Mouse (Mus musculus): Measurements from ENCODE around the gene Plk1. TPM values are rescaled to one million over a fixed set of nuclear protein-coding genes. Genes with fewer than 3 reads are reported as not detected.

Gene Plk1
- polyA plus RNA-seq, 1 experiment: 52.8 TPM

DNA sequence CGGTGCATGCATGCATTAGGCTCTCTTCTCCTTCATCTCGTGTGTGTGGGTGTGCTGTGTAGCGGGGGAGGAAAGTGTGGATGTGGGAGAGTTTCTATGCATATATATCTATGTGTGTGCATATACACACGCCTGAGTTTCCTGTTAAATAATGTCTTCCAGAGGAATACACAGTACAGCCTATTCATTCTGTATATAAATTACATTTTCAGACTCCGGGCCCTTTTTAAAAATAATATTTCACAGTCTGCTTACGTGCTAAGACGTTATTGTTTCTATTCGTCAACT is 26.0 kb upstream of the Plk1 start:
- peak overlapping the region; percentile 92 for H3K4me3 ChIP-seq (ENCODE audit: control insufficient read depth, low read depth, low read length)
- TF ChIP-seq POLR2A (IDR thresholded peaks at IDR 0.05; ENCODE audit: control insufficient read depth, low read depth, low read length) (no peak), CTCF (IDR thresholded peaks at IDR 0.05; ENCODE audit: control insufficient read depth, insufficient read depth, insufficient replicate concordance, low read depth, low read length) (no peak)
- peak overlapping the region; percentile 82 for H3K27ac ChIP-seq (ENCODE audit: control insufficient read depth, insufficient read depth, low read depth, low read length)
- no peaks in the 10 kb centered on the region for H3K27me3 ChIP-seq (ENCODE audit: control insufficient read depth, insufficient read depth, low read length)
- H3K36me3 ChIP-seq (ENCODE audit: control insufficient read depth, insufficient read depth, low read length): peaks cover 2% of the 10 kb centered on the region
- H3K4me1 ChIP-seq (ENCODE audit: control insufficient read depth, insufficient read depth, low read length): peaks cover 3% of the 10 kb centered on the region; the same call in 1 of the 2 replicates

DNA sequence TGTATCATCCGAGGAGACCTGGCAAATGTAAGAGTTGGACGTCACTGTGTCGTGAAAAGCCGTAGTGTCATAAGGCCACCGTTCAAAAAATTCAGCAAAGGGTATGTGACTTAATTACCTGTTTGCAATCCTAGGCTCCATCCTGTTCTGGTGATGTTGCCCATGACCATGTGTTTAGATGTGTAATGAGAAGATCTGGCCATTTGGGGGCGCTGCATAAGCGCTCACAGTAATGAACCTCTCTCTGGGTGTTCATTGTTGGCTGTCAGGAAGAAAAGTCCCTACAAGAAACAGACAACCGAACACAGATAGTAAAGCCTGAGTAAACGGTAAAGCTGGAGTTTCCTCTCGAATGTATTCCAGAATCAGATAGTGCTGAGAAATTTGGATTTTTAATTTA is 24.2 kb upstream of the Plk1 start:
- H3K36me3 ChIP-seq (ENCODE audit: control insufficient read depth, insufficient read depth, low read length): peaks cover 6% of the 10 kb centered on the region
- no peak overlapping the region for H3K27ac ChIP-seq (ENCODE audit: control insufficient read depth, insufficient read depth, low read depth, low read length)
- H3K4me1 ChIP-seq (ENCODE audit: control insufficient read depth, insufficient read depth, low read length): peaks cover 3% of the 10 kb centered on the region; the same call in 1 of the 2 replicates
- no peak for TF ChIP-seq POLR2A (IDR thresholded peaks at IDR 0.05; ENCODE audit: control insufficient read depth, low read depth, low read length)
- TF ChIP-seq CTCF (IDR thresholded peaks at IDR 0.05; ENCODE audit: control insufficient read depth, insufficient read depth, insufficient replicate concordance, low read depth, low read length): no peak
- no peaks in the 10 kb centered on the region for H3K27me3 ChIP-seq (ENCODE audit: control insufficient read depth, insufficient read depth, low read length)
- H3K4me3 ChIP-seq (ENCODE audit: control insufficient read depth, low read depth, low read length): no peak overlapping the region

DNA sequence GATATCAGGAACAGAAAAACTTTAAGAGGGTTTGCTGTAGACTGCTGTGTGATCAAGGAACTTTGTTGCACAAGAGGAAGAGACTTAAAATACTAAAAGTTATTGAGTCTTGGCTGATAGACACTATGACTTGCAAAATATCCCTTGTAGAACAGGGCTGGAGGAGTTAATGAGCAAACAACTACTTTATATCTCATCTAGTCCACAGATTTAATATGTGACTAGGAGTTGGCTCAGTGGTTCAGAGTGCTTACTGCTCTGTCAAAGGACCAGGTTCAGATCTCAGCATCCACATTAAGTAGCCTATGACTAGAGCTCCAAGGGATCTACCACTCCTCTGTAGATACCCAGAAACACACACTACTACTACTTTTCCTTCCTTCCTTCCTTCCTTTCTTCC is 22.2 kb upstream of the Plk1 start:
- Histone ChIP-seq H3K4me3 (ENCODE audit: control insufficient read depth, low read depth, low read length) (no peak overlapping the region), H3K27ac (ENCODE audit: control insufficient read depth, insufficient read depth, low read depth, low read length) (no peak overlapping the region), H3K36me3 (ENCODE audit: control insufficient read depth, insufficient read depth, low read length) (peaks cover 6% of the 10 kb centered on the region), H3K4me1 (ENCODE audit: control insufficient read depth, insufficient read depth, low read length) (peaks cover 3% of the 10 kb centered on the region; the same call in 1 of the 2 replicates), H3K27me3 (ENCODE audit: control insufficient read depth, insufficient read depth, low read length) (no peaks in the 10 kb centered on the region)
- TF ChIP-seq POLR2A (IDR thresholded peaks at IDR 0.05; ENCODE audit: control insufficient read depth, low read depth, low read length) (no peak), CTCF (IDR thresholded peaks at IDR 0.05; ENCODE audit: control insufficient read depth, insufficient read depth, insufficient replicate concordance, low read depth, low read length) (no peak)

DNA sequence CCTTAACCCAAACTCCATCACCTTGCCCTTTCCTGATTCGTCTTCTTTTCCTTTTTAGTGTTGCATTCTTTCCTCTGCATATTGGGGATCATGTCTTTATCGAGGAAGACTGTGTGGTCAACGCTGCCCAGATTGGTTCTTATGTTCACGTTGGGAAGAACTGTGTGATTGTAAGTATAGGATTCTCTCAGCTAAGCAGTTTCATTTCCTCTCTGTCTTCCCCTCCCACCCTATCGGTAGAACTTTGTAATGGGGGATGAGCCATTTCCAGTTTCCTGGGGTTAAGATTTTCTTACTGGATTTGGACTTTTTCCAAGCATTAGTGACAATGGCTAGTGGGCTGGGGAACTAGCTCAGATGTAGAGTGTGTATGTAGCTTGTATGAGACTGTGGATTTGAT is 21.0 kb upstream of the Plk1 start:
- no peak overlapping the region for H3K27ac ChIP-seq (ENCODE audit: control insufficient read depth, insufficient read depth, low read depth, low read length)

DNA sequence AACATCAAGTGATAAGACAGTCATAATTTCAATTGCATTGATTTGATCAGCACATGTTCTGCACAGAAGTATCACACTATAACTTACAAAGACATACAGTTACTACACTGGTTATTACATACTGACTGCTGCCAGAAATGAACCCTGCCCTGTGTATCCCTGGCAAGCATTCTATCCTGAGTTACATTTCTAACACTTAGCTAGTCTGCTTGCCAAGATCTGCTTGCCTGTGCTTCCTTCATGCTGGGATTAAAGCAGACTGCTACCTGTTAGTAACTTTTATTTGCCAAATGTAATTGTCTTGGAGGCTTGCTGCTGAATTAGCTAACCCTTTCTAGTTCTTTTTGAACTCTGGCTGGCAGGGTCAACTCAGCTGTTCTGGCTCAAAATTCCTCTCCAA is 18.2 kb upstream of the Plk1 start:
- H3K27ac ChIP-seq (ENCODE audit: control insufficient read depth, insufficient read depth, low read depth, low read length): no peak overlapping the region
- no peak for TF ChIP-seq CTCF (IDR thresholded peaks at IDR 0.05; ENCODE audit: control insufficient read depth, insufficient read depth, insufficient replicate concordance, low read depth, low read length)
- TF ChIP-seq POLR2A (IDR thresholded peaks at IDR 0.05; ENCODE audit: control insufficient read depth, low read depth, low read length): no peak
- no peaks in the 10 kb centered on the region for H3K27me3 ChIP-seq (ENCODE audit: control insufficient read depth, insufficient read depth, low read length)
- H3K4me1 ChIP-seq (ENCODE audit: control insufficient read depth, insufficient read depth, low read length): no peaks in the 10 kb centered on the region
- no peak overlapping the region for H3K4me3 ChIP-seq (ENCODE audit: control insufficient read depth, low read depth, low read length)
- H3K36me3 ChIP-seq (ENCODE audit: control insufficient read depth, insufficient read depth, low read length): peaks cover 6% of the 10 kb centered on the region

More for the DNA sequence above, 21.0 kb upstream of the Plk1 start:
- peaks cover 6% of the 10 kb centered on the region for H3K36me3 ChIP-seq (ENCODE audit: control insufficient read depth, insufficient read depth, low read length)
- H3K4me3 ChIP-seq (ENCODE audit: control insufficient read depth, low read depth, low read length): no peak overlapping the region
- no peak for TF ChIP-seq CTCF (IDR thresholded peaks at IDR 0.05; ENCODE audit: control insufficient read depth, insufficient read depth, insufficient replicate concordance, low read depth, low read length)
- no peak for TF ChIP-seq POLR2A (IDR thresholded peaks at IDR 0.05; ENCODE audit: control insufficient read depth, low read depth, low read length)
- no peaks in the 10 kb centered on the region for H3K27me3 ChIP-seq (ENCODE audit: control insufficient read depth, insufficient read depth, low read length)
- peaks cover 3% of the 10 kb centered on the region; the same call in 1 of the 2 replicates for H3K4me1 ChIP-seq (ENCODE audit: control insufficient read depth, insufficient read depth, low read length)

DNA sequence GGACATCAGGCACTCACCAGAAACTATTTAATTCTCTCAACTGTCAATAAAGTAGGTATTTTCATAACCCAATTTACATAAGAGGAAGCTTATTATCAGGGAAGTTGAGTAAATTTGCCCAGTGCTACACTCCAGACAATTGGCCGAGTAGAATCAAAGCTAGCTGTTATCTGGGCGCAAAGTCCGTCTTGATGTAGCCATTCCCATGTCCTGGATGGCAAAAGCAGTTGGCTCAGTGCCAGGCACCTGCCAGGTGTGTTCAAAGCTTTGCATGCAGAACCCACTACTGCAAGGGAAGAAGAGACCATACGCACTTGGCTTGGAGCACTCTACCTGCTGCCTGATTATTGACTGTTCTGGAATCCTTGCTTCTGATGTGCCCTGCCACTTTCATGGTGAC is 6.8 kb upstream of the Plk1 start:
- Histone ChIP-seq H3K4me1 (ENCODE audit: control insufficient read depth, insufficient read depth, low read length) (peaks cover 2% of the 10 kb centered on the region; the same call in 1 of the 2 replicates), H3K36me3 (ENCODE audit: control insufficient read depth, insufficient read depth, low read length) (peaks cover 1% of the 10 kb centered on the region; the same call in 1 of the 2 replicates), H3K27me3 (ENCODE audit: control insufficient read depth, insufficient read depth, low read length) (no peaks in the 10 kb centered on the region), H3K27ac (ENCODE audit: control insufficient read depth, insufficient read depth, low read depth, low read length) (no peak overlapping the region), H3K4me3 (ENCODE audit: control insufficient read depth, low read depth, low read length) (no peak overlapping the region)
- TF ChIP-seq POLR2A (IDR thresholded peaks at IDR 0.05; ENCODE audit: control insufficient read depth, low read depth, low read length) (no peak), CTCF (IDR thresholded peaks at IDR 0.05; ENCODE audit: control insufficient read depth, insufficient read depth, insufficient replicate concordance, low read depth, low read length) (no peak)

DNA sequence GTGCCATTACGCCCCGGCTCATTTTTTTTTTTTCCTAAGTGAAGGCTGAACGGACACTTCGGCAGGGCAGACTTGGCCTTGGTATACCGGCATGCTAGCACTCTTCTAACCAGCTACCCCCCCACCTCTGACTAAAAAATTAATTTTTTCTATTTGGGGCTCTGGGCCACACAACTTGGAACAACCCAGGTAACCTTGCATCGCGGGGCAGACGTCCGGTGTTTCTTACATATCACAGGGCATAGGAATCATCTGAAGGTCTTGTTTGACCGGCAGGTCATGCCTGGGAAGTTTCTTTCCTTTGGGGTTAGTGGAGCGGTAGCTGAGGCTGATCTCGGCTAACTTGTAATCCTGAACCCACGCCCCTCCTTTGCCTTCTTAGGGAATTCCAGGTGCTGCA is 751 bp upstream of the Plk1 start:
- H3K36me3 ChIP-seq (ENCODE audit: control insufficient read depth, insufficient read depth, low read length): no peaks in the 10 kb centered on the region; the same call in 1 of the 2 replicates
- no peak for TF ChIP-seq CTCF (IDR thresholded peaks at IDR 0.05; ENCODE audit: control insufficient read depth, insufficient read depth, insufficient replicate concordance, low read depth, low read length)
- no peak for TF ChIP-seq POLR2A (IDR thresholded peaks at IDR 0.05; ENCODE audit: control insufficient read depth, low read depth, low read length)
- no peaks in the 10 kb centered on the region for H3K27me3 ChIP-seq (ENCODE audit: control insufficient read depth, insufficient read depth, low read length)
- peak overlapping the region; percentile 90 for H3K4me3 ChIP-seq (ENCODE audit: control insufficient read depth, low read depth, low read length)
- H3K4me1 ChIP-seq (ENCODE audit: control insufficient read depth, insufficient read depth, low read length): peaks cover 17% of the 10 kb centered on the region
- H3K27ac ChIP-seq (ENCODE audit: control insufficient read depth, insufficient read depth, low read depth, low read length): peak overlapping the region; percentile 73

DNA sequence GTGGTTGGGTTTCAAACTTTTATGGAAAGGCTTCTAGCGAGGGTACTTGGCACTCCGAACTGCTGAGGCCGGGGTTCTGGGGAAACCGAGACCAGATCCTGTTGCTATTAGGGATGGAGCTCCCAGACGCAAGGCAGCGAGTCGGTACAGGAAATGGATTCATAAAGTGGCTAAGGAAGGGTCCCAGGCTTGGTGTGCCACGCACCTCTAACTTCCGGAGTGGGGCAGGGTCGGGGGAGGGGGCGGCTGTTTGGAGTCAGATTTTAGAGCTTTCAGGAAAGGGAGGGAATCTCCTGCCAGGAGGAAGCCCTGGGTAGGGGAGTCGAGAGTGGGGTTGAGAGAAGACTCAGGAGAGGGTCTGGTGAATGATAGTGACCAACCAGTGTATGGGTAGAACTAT is 798 bp downstream of the Plk1 start:
- Histone ChIP-seq H3K4me1 (ENCODE audit: control insufficient read depth, insufficient read depth, low read length) (peaks cover 17% of the 10 kb centered on the region), H3K36me3 (ENCODE audit: control insufficient read depth, insufficient read depth, low read length) (no peaks in the 10 kb centered on the region; the same call in 1 of the 2 replicates), H3K4me3 (ENCODE audit: control insufficient read depth, low read depth, low read length) (peak overlapping the region; percentile 90), H3K27me3 (ENCODE audit: control insufficient read depth, insufficient read depth, low read length) (no peaks in the 10 kb centered on the region), H3K27ac (ENCODE audit: control insufficient read depth, insufficient read depth, low read depth, low read length) (0 out of 2 replicates have a peak overlapping the region, but pooled peaks have one; percentile 23)
- TF ChIP-seq CTCF (IDR thresholded peaks at IDR 0.05; ENCODE audit: control insufficient read depth, insufficient read depth, insufficient replicate concordance, low read depth, low read length) (no peak), POLR2A (IDR thresholded peaks at IDR 0.05; ENCODE audit: control insufficient read depth, low read depth, low read length) (no peak)

All from testis, adult 2 months (tissue).